Mouse (Mus musculus): ENCODE data around the gene Galr3.
"Not testable (repeated sequence)": the region's sequence is repeated elsewhere in the genome, so short reads cannot be mapped to it uniquely, and the experiment has no call there.

The Galr3 gene

GRCm38 (mm10) chr15:79041585-79041984 is at the start of gene Galr3:
Gene Galr3 (plus strand): TSS chr15:79041885.
- no peak for DNase-seq

GRCm38 (mm10) chr15:78992235-78992634 is 49.5 kb upstream of the Galr3 start:
- no peak for DNase-seq

GRCm38 (mm10) chr15:78992925-78993324 is 48.8 kb upstream of the Galr3 start:
- no peak for DNase-seq

- DNase-seq: no peak
Observed at GRCm38 (mm10) chr15:78995916-78996315, 45.8 kb upstream of the Galr3 start.

- no peak for DNase-seq
Observed at GRCm38 (mm10) chr15:78996663-78997062, 45.0 kb upstream of the Galr3 start.

- no peak for DNase-seq
Observed at GRCm38 (mm10) chr15:78998348-78998747, 43.3 kb upstream of the Galr3 start.

GRCm38 (mm10) chr15:78999586-78999985 is 42.1 kb upstream of the Galr3 start:
- no peak for DNase-seq

GRCm38 (mm10) chr15:79000357-79000791 is 41.3 kb upstream of the Galr3 start:
- no peak for DNase-seq

- no peak for DNase-seq
Observed at GRCm38 (mm10) chr15:79001559-79001958, 40.1 kb upstream of the Galr3 start.

GRCm38 (mm10) chr15:79002036-79002435 is 39.6 kb upstream of the Galr3 start:
- DNase-seq: no peak

- DNase-seq: no peak
Observed at GRCm38 (mm10) chr15:79003079-79003478, 38.6 kb upstream of the Galr3 start.

GRCm38 (mm10) chr15:79005581-79005980 is 36.1 kb upstream of the Galr3 start:
- no peak for DNase-seq

- peak; percentile 78 for DNase-seq
Observed at GRCm38 (mm10) chr15:79006638-79007037, 35.0 kb upstream of the Galr3 start.

- peak; percentile 65 for DNase-seq
Observed at GRCm38 (mm10) chr15:79007059-79007458, 34.6 kb upstream of the Galr3 start.

- not testable (repeated sequence) for DNase-seq
Observed at GRCm38 (mm10) chr15:79007836-79008235, 33.8 kb upstream of the Galr3 start.

GRCm38 (mm10) chr15:79009734-79010133 is 32.0 kb upstream of the Galr3 start:
- DNase-seq: no peak

GRCm38 (mm10) chr15:79011550-79011949 is 30.1 kb upstream of the Galr3 start:
- no peak for DNase-seq

- peak; percentile 58 for DNase-seq
Observed at GRCm38 (mm10) chr15:79013382-79013781, 28.3 kb upstream of the Galr3 start.

- DNase-seq: peak; percentile 54
Observed at GRCm38 (mm10) chr15:79018191-79018590, 23.5 kb upstream of the Galr3 start.

GRCm38 (mm10) chr15:79018886-79019285 is 22.8 kb upstream of the Galr3 start:
- peak; percentile 55 for DNase-seq

- DNase-seq: no peak
Observed at GRCm38 (mm10) chr15:79022671-79023230, 18.9 kb upstream of the Galr3 start.

- no peak for DNase-seq
Observed at GRCm38 (mm10) chr15:79023366-79023765, 18.3 kb upstream of the Galr3 start.

GRCm38 (mm10) chr15:79025687-79026308 is 15.9 kb upstream of the Galr3 start:
- DNase-seq: peak; percentile 56

GRCm38 (mm10) chr15:79026511-79027290 is 15.0 kb upstream of the Galr3 start:
- peak; percentile 34 for DNase-seq
